Mouse (Mus musculus) forebrain, embryonic 13.5 days (tissue): ENCODE results near the gene Slc22a18. TPM values are rescaled to one million over a fixed set of nuclear protein-coding genes. Genes with fewer than 3 reads are reported as not detected.
"Not testable (repeated sequence)": the region's sequence is repeated elsewhere in the genome, so short reads cannot be mapped to it uniquely, and the experiment has no call there.

Source experiments
- ATAC-seq: fragments of 200-750 bp; cut with Nextera tagmentation; 2 replicates; pipeline ENCODE4 v1.8.0; 2017
- H3K27ac ChIP-seq: fragments of 300-500 bp; sonication (generic); 2 replicates; pipeline ENCODE4 v1.5.1; 2015; ENCODE audit warnings: inconsistent platforms, mild to moderate bottlenecking, moderate library complexity
- H3K27me3 ChIP-seq: fragments of 300-500 bp; sonication (generic); 2 replicates; pipeline ENCODE4 v1.6.1; 2015; ENCODE audit warnings: mild to moderate bottlenecking, inconsistent platforms
- H3K36me3 ChIP-seq: fragments of 300-500 bp; sonication (generic); 2 replicates; pipeline ENCODE4 v1.6.1; 2015; ENCODE audit warnings: mild to moderate bottlenecking, inconsistent platforms; ENCODE audit not compliant: poor library complexity, severe bottlenecking
- H3K4me1 ChIP-seq: fragments of 300-500 bp; sonication (generic); 2 replicates; pipeline ENCODE4 v1.6.1; 2015; ENCODE audit warnings: inconsistent platforms
- H3K4me2 ChIP-seq: fragments of 300-500 bp; sonication (generic); 2 replicates; pipeline ENCODE4 v1.6.1; 2015; ENCODE audit warnings: inconsistent platforms, mild to moderate bottlenecking, moderate library complexity
- H3K4me3 ChIP-seq: fragments of 300-500 bp; sonication (generic); 2 replicates; pipeline ENCODE4 v1.5.1; 2015; ENCODE audit warnings: mild to moderate bottlenecking, inconsistent platforms
- H3K9ac ChIP-seq: fragments of 300-500 bp; sonication (generic); 2 replicates; pipeline ENCODE4 v1.6.1; 2015; ENCODE audit warnings: mild to moderate bottlenecking, inconsistent platforms
- H3K9me3 ChIP-seq: fragments of 300-500 bp; sonication (generic); replicated peaks from 2 replicates; pipeline ENCODE4 v1.6.1; 2016; ENCODE audit warnings: inconsistent platforms
- WGBS: fragments of 180-500 bp; shearing (Covaris S2); methylation state at CpG from one replicate; pipeline ENCODE4 v1.1.7; 2015; 5-methylcytosine and 5-hydroxymethylcytosine counted together
- polyA plus RNA-seq: library from polyadenylated mRNA; unstranded; fragments of >200 nt; fragmentation: Nextera tagmentation; extraction: Ambion mirVana; gene quantifications from 2 replicates; pipeline ENCODE4 v1.2.1, GENCODE M21; 2015

Gene Slc22a18
- polyA plus RNA-seq, 1 experiment from 2014 or later = 0.15 TPM

- Histone ChIP-seq H3K27ac (no peak overlapping the region), H3K4me3 (no peak overlapping the region), H3K9me3 (no peaks in the 10 kb centered on the region), H3K4me2 (no peak overlapping the region), H3K4me1 (no peaks in the 10 kb centered on the region), H3K9ac (no peak overlapping the region), H3K27me3 (peaks cover 14% of the 10 kb centered on the region), H3K36me3 (peaks cover 24% of the 10 kb centered on the region)
- no peak for ATAC-seq
- WGBS = 60% methylated on average over 1 of the region's 1 CpGs
These were observed 36.0 kb downstream of the Slc22a18 start for GRCm38 (mm10) chr7:143509566-143509965.

- no peak for ATAC-seq
- 92% methylated on average over 3 of the region's 3 CpGs for WGBS
- peaks cover 36% of the 10 kb centered on the region for H3K36me3 ChIP-seq
- H3K4me2 ChIP-seq = no peak overlapping the region
- H3K4me1 ChIP-seq = no peaks in the 10 kb centered on the region
- H3K9ac ChIP-seq = no peak overlapping the region
- H3K27ac ChIP-seq = no peak overlapping the region
- no peak overlapping the region for H3K4me3 ChIP-seq
- peaks cover 5% of the 10 kb centered on the region; the same call in 1 of the 2 replicates for H3K27me3 ChIP-seq
- H3K9me3 ChIP-seq = no peaks in the 10 kb centered on the region
These were observed 37.2 kb downstream of the Slc22a18 start for GRCm38 (mm10) chr7:143510593-143511334.

DNA sequence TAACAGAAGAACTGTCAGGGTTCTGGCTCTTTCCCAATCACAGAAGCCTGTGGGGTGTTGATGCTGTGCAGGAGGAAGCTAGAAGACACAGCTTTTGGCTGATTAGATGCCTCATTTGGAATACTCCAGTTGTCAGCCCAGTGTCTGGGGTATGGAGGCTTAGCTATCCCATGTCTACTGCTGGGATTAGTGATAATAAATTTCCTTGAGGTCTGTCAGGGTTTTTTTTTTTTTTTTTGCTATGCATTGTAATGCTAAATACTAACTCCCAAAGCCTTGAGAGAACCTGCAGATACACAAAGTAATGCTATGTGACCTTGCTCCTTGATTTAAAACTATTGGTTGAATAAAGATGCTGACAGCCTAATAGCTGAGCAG lies 37.8 kb downstream of the Slc22a18 start:
- Histone ChIP-seq H3K9me3 (no peaks in the 10 kb centered on the region), H3K36me3 (peaks cover 41% of the 10 kb centered on the region), H3K27ac (no peak overlapping the region), H3K9ac (no peak overlapping the region), H3K27me3 (peaks cover 5% of the 10 kb centered on the region; the same call in 1 of the 2 replicates), H3K4me2 (no peak overlapping the region), H3K4me1 (no peaks in the 10 kb centered on the region), H3K4me3 (no peak overlapping the region)
- ATAC-seq = no peak

- no peak overlapping the region for H3K27ac ChIP-seq
- H3K36me3 ChIP-seq = peaks cover 66% of the 10 kb centered on the region
- H3K4me1 ChIP-seq = no peaks in the 10 kb centered on the region
- ATAC-seq = no peak
- H3K9ac ChIP-seq = no peak overlapping the region
- no peak overlapping the region for H3K4me3 ChIP-seq
- H3K27me3 ChIP-seq = no peaks in the 10 kb centered on the region
- WGBS = 93% methylated on average over 10 of the region's 10 CpGs
- no peak overlapping the region for H3K4me2 ChIP-seq
- H3K9me3 ChIP-seq = no peaks in the 10 kb centered on the region
These were observed 40.4 kb downstream of the Slc22a18 start for GRCm38 (mm10) chr7:143513763-143514415.

- no peaks in the 10 kb centered on the region for H3K27me3 ChIP-seq
- H3K9me3 ChIP-seq = no peaks in the 10 kb centered on the region
- H3K4me3 ChIP-seq = no peak overlapping the region
- WGBS = 92% methylated on average over 4 of the region's 4 CpGs
- H3K4me2 ChIP-seq = no peak overlapping the region
- H3K4me1 ChIP-seq = no peaks in the 10 kb centered on the region
- ATAC-seq = no peak
- H3K36me3 ChIP-seq = peaks cover 71% of the 10 kb centered on the region
- H3K27ac ChIP-seq = no peak overlapping the region
- H3K9ac ChIP-seq = no peak overlapping the region
These were observed 40.9 kb downstream of the Slc22a18 start for GRCm38 (mm10) chr7:143514416-143514768.

- Histone ChIP-seq H3K4me2 (no peak overlapping the region), H3K4me3 (no peak overlapping the region), H3K4me1 (no peaks in the 10 kb centered on the region), H3K27me3 (no peaks in the 10 kb centered on the region), H3K9ac (no peak overlapping the region), H3K36me3 (peaks cover 99% of the 10 kb centered on the region), H3K27ac (no peak overlapping the region), H3K9me3 (no peaks in the 10 kb centered on the region)
- no peak for ATAC-seq
- WGBS = 84% methylated on average over 4 of the region's 4 CpGs
These were observed 45.8 kb downstream of the Slc22a18 start for GRCm38 (mm10) chr7:143519333-143519732.

- Histone ChIP-seq H3K9ac (no peak overlapping the region), H3K4me2 (no peak overlapping the region), H3K36me3 (peaks cover 99% of the 10 kb centered on the region), H3K4me3 (no peak overlapping the region), H3K4me1 (no peaks in the 10 kb centered on the region), H3K27me3 (no peaks in the 10 kb centered on the region), H3K9me3 (no peaks in the 10 kb centered on the region), H3K27ac (no peak overlapping the region)
- ATAC-seq = no peak
- WGBS = 97% methylated on average over 1 of the region's 1 CpGs
These were observed 58.9 kb downstream of the Slc22a18 start for GRCm38 (mm10) chr7:143532410-143532809.

- Histone ChIP-seq H3K9ac (no peak overlapping the region), H3K27ac (no peak overlapping the region), H3K9me3 (no peaks in the 10 kb centered on the region), H3K4me1 (no peaks in the 10 kb centered on the region), H3K27me3 (no peaks in the 10 kb centered on the region), H3K36me3 (peaks cover 99% of the 10 kb centered on the region), H3K4me3 (no peak overlapping the region), H3K4me2 (no peak overlapping the region)
- ATAC-seq = no peak
- WGBS = 77% methylated on average over 2 of the region's 2 CpGs
These were observed 59.7 kb downstream of the Slc22a18 start for GRCm38 (mm10) chr7:143533284-143533683.

GRCm38 (mm10) chr7:143536251-143536650 lies 62.7 kb downstream of the Slc22a18 start:
- ATAC-seq = no peak
- Histone ChIP-seq H3K36me3 (peaks cover 85% of the 10 kb centered on the region), H3K27ac (no peak overlapping the region), H3K9me3 (no peaks in the 10 kb centered on the region), H3K27me3 (no peaks in the 10 kb centered on the region), H3K4me2 (no peak overlapping the region), H3K4me3 (no peak overlapping the region), H3K4me1 (no peaks in the 10 kb centered on the region), H3K9ac (no peak overlapping the region)
- 95% methylated on average over 3 of the region's 3 CpGs for WGBS

DNA sequence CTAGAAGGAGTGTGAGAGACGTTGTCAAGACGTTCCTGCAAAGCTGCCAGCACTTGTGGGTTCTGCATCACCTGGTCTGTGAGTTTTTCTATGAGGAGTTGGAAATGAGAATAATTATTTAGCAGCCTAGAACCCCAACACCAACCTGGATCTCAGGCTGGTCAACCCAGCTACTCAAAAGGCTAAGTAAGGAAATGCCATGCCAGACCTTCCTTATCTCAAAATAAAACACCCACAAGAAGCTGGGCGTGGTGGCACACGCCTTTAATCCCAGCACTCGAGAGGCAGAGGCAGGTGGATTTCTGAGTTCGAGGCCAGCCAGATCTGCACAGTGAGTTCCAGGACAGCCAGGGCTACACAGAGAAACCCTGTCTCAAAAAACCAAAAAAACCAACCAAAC lies 64.7 kb downstream of the Slc22a18 start:
- H3K9ac ChIP-seq, H3K27me3 ChIP-seq, H3K4me2 ChIP-seq, H3K4me3 ChIP-seq, ATAC-seq, H3K9me3 ChIP-seq, H3K27ac ChIP-seq: not testable (repeated sequence)
- WGBS = 95% methylated on average over 6 of the region's 6 CpGs
- peaks cover 67% of the 10 kb centered on the region for H3K36me3 ChIP-seq
- H3K4me1 ChIP-seq = peaks cover 13% of the 10 kb centered on the region

- H3K27me3 ChIP-seq = no peaks in the 10 kb centered on the region
- H3K9ac ChIP-seq = no peak overlapping the region
- H3K9me3 ChIP-seq = no peaks in the 10 kb centered on the region
- H3K36me3 ChIP-seq = peaks cover 62% of the 10 kb centered on the region
- no peak for ATAC-seq
- peaks cover 16% of the 10 kb centered on the region for H3K4me1 ChIP-seq
- H3K27ac ChIP-seq = no peak overlapping the region
- H3K4me3 ChIP-seq = no peak overlapping the region
- no peak overlapping the region for H3K4me2 ChIP-seq
- WGBS = 90% methylated on average over 1 of the region's 1 CpGs
These were observed 65.1 kb downstream of the Slc22a18 start for GRCm38 (mm10) chr7:143538671-143539070.

GRCm38 (mm10) chr7:143544368-143544767 lies 70.8 kb downstream of the Slc22a18 start:
- Histone ChIP-seq H3K9me3 (no peaks in the 10 kb centered on the region), H3K36me3 (peaks cover 16% of the 10 kb centered on the region), H3K27me3 (no peaks in the 10 kb centered on the region), H3K9ac (no peak overlapping the region), H3K4me1 (peaks cover 49% of the 10 kb centered on the region), H3K4me2 (no peak overlapping the region), H3K4me3 (no peak overlapping the region), H3K27ac (no peak overlapping the region)
- ATAC-seq = no peak
- WGBS = 90% methylated on average over 2 of the region's 2 CpGs
